Mouse (Mus musculus) thymus, adult 18-20 months (tissue): Measurements from ENCODE around the gene Tssk6.

Experiments
- DNase-seq, 2 experiments: peaks; one replicate each; pipeline ENCODE4 v3.0.0; 2022; ENCODE audit warnings: mixed read lengths in 2 of 2

Gene Tssk6

GRCm38 (mm10) chr8:69902163-69903062 lies at the start of gene Tssk6, which contains the start of the genes Ndufa13 and Yjefn3:
TSS of gene Tssk6 (plus strand) at chr8:69902184.
TSS of gene Ndufa13 (minus strand) at chr8:69902558.
TSS of gene Yjefn3 (minus strand) at chr8:69902712.
- DNase-seq: peak; percentile 39 to 55

- no peak for DNase-seq
These were observed 48.1 kb upstream of the Tssk6 start for GRCm38 (mm10) chr8:69853869-69854268.

GRCm38 (mm10) chr8:69860807-69861206 lies 41.2 kb upstream of the Tssk6 start:
- no peak for DNase-seq

- no peak for DNase-seq
These were observed 40.7 kb upstream of the Tssk6 start for GRCm38 (mm10) chr8:69861251-69861650.

GRCm38 (mm10) chr8:69863387-69864020 lies 38.5 kb upstream of the Tssk6 start:
- DNase-seq: no peak

GRCm38 (mm10) chr8:69864180-69864579 lies 37.8 kb upstream of the Tssk6 start:
- no peak for DNase-seq

- no peak for DNase-seq
These were observed 34.2 kb upstream of the Tssk6 start for GRCm38 (mm10) chr8:69867696-69868326.

GRCm38 (mm10) chr8:69870003-69870765 lies 31.8 kb upstream of the Tssk6 start:
- DNase-seq: no peak

- DNase-seq: no peak
These were observed 31.1 kb upstream of the Tssk6 start for GRCm38 (mm10) chr8:69870907-69871306.

GRCm38 (mm10) chr8:69874155-69874554 lies 27.8 kb upstream of the Tssk6 start:
- no peak for DNase-seq

GRCm38 (mm10) chr8:69874654-69875053 lies 27.3 kb upstream of the Tssk6 start:
- DNase-seq: no peak

- no peak for DNase-seq
These were observed 25.9 kb upstream of the Tssk6 start for GRCm38 (mm10) chr8:69876097-69876496.

- no peak for DNase-seq
These were observed 25.0 kb upstream of the Tssk6 start for GRCm38 (mm10) chr8:69876967-69877366.

- DNase-seq: no peak
These were observed 24.6 kb upstream of the Tssk6 start for GRCm38 (mm10) chr8:69877396-69877795.

GRCm38 (mm10) chr8:69877992-69878391 lies 24.0 kb upstream of the Tssk6 start:
- no peak for DNase-seq

GRCm38 (mm10) chr8:69879678-69880077 lies 22.3 kb upstream of the Tssk6 start:
- DNase-seq: no peak

- no peak for DNase-seq
These were observed 21.1 kb upstream of the Tssk6 start for GRCm38 (mm10) chr8:69880841-69881240.

- no peak for DNase-seq
These were observed 20.6 kb upstream of the Tssk6 start for GRCm38 (mm10) chr8:69881261-69881865.

- no peak for DNase-seq
These were observed 19.8 kb upstream of the Tssk6 start for GRCm38 (mm10) chr8:69882021-69882756.

GRCm38 (mm10) chr8:69882833-69883600 lies 19.0 kb upstream of the Tssk6 start:
- DNase-seq: no peak

- no peak for DNase-seq
These were observed 17.8 kb upstream of the Tssk6 start for GRCm38 (mm10) chr8:69884141-69884540.
